Mouse (Mus musculus): ENCODE measurements at regions not wholly inside any gene's neighbourhood (a gene's known extent, or its start where the extent isn't known, plus 50 kb on each side); places are given as distances from the start of the nearest gene placed in this dataset.
"Not testable (repeated sequence)": the region's sequence is repeated elsewhere in the genome, so short reads cannot be mapped to it uniquely, and the experiment has no call there.

GRCm38 (mm10) chr10:91447974-91448703 lies 267.0 kb upstream of the Tmpo start:
- 22% methylated on average over 10 of the region's 10 CpGs for WGBS

GRCm38 (mm10) chr10:91443321-91443720 lies 262.2 kb upstream of the Tmpo start:
- no peak for ATAC-seq (ENCODE audit: insufficient number of reproducible peaks, insufficient read depth, low FRiP score, low TSS enrichment, low read depth)
- H3K9me3 ChIP-seq, result no peaks in the 10 kb centered on the region
- H3K27ac ChIP-seq, result no peak overlapping the region
- WGBS, result 60% methylated on average over 2 of the region's 2 CpGs
- H3K4me3 ChIP-seq (replicated peaks), result no peak overlapping the region
- H3K9ac ChIP-seq (replicated peaks), result no peak overlapping the region
- 0 out of 2 replicates have a peak, but pooled peaks cover 3% of the 10 kb centered on the region for H3K27me3 ChIP-seq
- H3K4me2 ChIP-seq, result no peak overlapping the region
- H3K36me3 ChIP-seq, result no peaks in the 10 kb centered on the region
- 0 out of 2 replicates have a peak, but pooled peaks cover 3% of the 10 kb centered on the region for H3K4me1 ChIP-seq (replicated peaks)

More at GRCm38 (mm10) chr10:91447974-91448703, 267.0 kb upstream of the Tmpo start:
- Histone ChIP-seq H3K9ac (replicated peaks) (no peak overlapping the region), H3K4me2 (no peak overlapping the region), H3K27me3 (no peaks in the 10 kb centered on the region), H3K4me1 (replicated peaks) (0 out of 2 replicates have a peak, but pooled peaks cover 3% of the 10 kb centered on the region), H3K4me3 (replicated peaks) (no peak overlapping the region), H3K36me3 (no peaks in the 10 kb centered on the region), H3K27ac (no peak overlapping the region), H3K9me3 (no peaks in the 10 kb centered on the region)
- no peak for ATAC-seq (ENCODE audit: insufficient number of reproducible peaks, insufficient read depth, low FRiP score, low TSS enrichment, low read depth)

- Histone ChIP-seq H3K27ac (no peak overlapping the region), H3K4me2 (no peak overlapping the region)
Measured at GRCm38 (mm10) chr10:91440051-91440450, 258.9 kb upstream of the Tmpo start.

GRCm38 (mm10) chr10:91437917-91438316 lies 256.8 kb upstream of the Tmpo start:
- WGBS, result 78% methylated on average over 5 of the region's 5 CpGs
- H3K36me3 ChIP-seq, result no peaks in the 10 kb centered on the region

More at GRCm38 (mm10) chr10:91440051-91440450, 258.9 kb upstream of the Tmpo start:
- Histone ChIP-seq H3K4me1 (replicated peaks) (peaks cover 13% of the 10 kb centered on the region), H3K36me3 (no peaks in the 10 kb centered on the region), H3K9me3 (no peaks in the 10 kb centered on the region), H3K27me3 (0 out of 2 replicates have a peak, but pooled peaks cover 3% of the 10 kb centered on the region), H3K9ac (replicated peaks) (no peak overlapping the region), H3K4me3 (replicated peaks) (no peak overlapping the region)
- ATAC-seq (ENCODE audit: insufficient number of reproducible peaks, insufficient read depth, low FRiP score, low TSS enrichment, low read depth), result no peak
- 88% methylated on average over 3 of the region's 3 CpGs for whole genome bisulfite sequencing

GRCm38 (mm10) chr10:91436091-91436569 lies 255.0 kb upstream of the Tmpo start:
- ATAC-seq (ENCODE audit: insufficient number of reproducible peaks, insufficient read depth, low FRiP score, low TSS enrichment, low read depth), result peak; percentile 86
- no peak overlapping the region for H3K9ac ChIP-seq (replicated peaks)
- H3K9me3 ChIP-seq, result no peaks in the 10 kb centered on the region
- H3K4me2 ChIP-seq, result no peak overlapping the region
- H3K27me3 ChIP-seq, result peaks cover 6% of the 10 kb centered on the region; the same call in 1 of the 2 replicates
- no peaks in the 10 kb centered on the region for H3K36me3 ChIP-seq
- H3K4me1 ChIP-seq (replicated peaks), result peaks cover 13% of the 10 kb centered on the region
- H3K4me3 ChIP-seq (replicated peaks), result no peak overlapping the region
- 8% methylated on average over 9 of the region's 9 CpGs for WGBS
- peak overlapping the region; percentile 0; the same call in 1 of the 2 replicates for H3K27ac ChIP-seq

More at GRCm38 (mm10) chr10:91437917-91438316, 256.8 kb upstream of the Tmpo start:
- Histone ChIP-seq H3K9me3 (no peaks in the 10 kb centered on the region), H3K27ac (no peak overlapping the region), H3K4me1 (replicated peaks) (peaks cover 13% of the 10 kb centered on the region), H3K27me3 (0 out of 2 replicates have a peak, but pooled peaks cover 3% of the 10 kb centered on the region), H3K4me3 (replicated peaks) (no peak overlapping the region), H3K9ac (replicated peaks) (no peak overlapping the region), H3K4me2 (no peak overlapping the region)
- no peak for ATAC-seq (ENCODE audit: insufficient number of reproducible peaks, insufficient read depth, low FRiP score, low TSS enrichment, low read depth)

- H3K9ac ChIP-seq (replicated peaks), result no peak overlapping the region
- peaks cover 3% of the 10 kb centered on the region; the same call in 1 of the 2 replicates for H3K27me3 ChIP-seq
- no peaks in the 10 kb centered on the region for H3K36me3 ChIP-seq
- no peak overlapping the region for H3K4me2 ChIP-seq
- no peak for ATAC-seq (ENCODE audit: insufficient number of reproducible peaks, insufficient read depth, low FRiP score, low TSS enrichment, low read depth)
- 0 out of 2 replicates have a peak, but pooled peaks cover 3% of the 10 kb centered on the region for H3K4me1 ChIP-seq (replicated peaks)
- H3K27ac ChIP-seq, result no peak overlapping the region
- no peaks in the 10 kb centered on the region for H3K9me3 ChIP-seq
- 57% methylated on average over 5 of the region's 5 CpGs for WGBS
- H3K4me3 ChIP-seq (replicated peaks), result no peak overlapping the region
Measured at GRCm38 (mm10) chr10:91430281-91430680, 249.2 kb upstream of the Tmpo start.

GRCm38 (mm10) chr10:91426584-91426983 lies 245.5 kb upstream of the Tmpo start:
- 0 out of 2 replicates have a peak, but pooled peaks cover 3% of the 10 kb centered on the region for H3K4me1 ChIP-seq (replicated peaks)
- H3K36me3 ChIP-seq, result no peaks in the 10 kb centered on the region
- no peaks in the 10 kb centered on the region for H3K27me3 ChIP-seq
- no peak overlapping the region for H3K9ac ChIP-seq (replicated peaks)
- no peak overlapping the region for H3K4me3 ChIP-seq (replicated peaks)
- no peak for ATAC-seq (ENCODE audit: insufficient number of reproducible peaks, insufficient read depth, low FRiP score, low TSS enrichment, low read depth)
- H3K27ac ChIP-seq, result no peak overlapping the region
- H3K9me3 ChIP-seq, result no peaks in the 10 kb centered on the region
- 81% methylated on average over 3 of the region's 3 CpGs for WGBS
- H3K4me2 ChIP-seq, result no peak overlapping the region

- not testable (repeated sequence) for H3K4me3 ChIP-seq (replicated peaks); H3K9me3 ChIP-seq; H3K27me3 ChIP-seq; H3K36me3 ChIP-seq; H3K9ac ChIP-seq (replicated peaks); ATAC-seq (ENCODE audit: insufficient number of reproducible peaks, insufficient read depth, low FRiP score, low TSS enrichment, low read depth); H3K4me1 ChIP-seq (replicated peaks); H3K27ac ChIP-seq; H3K4me2 ChIP-seq
- 81% methylated on average over 7 of the region's 7 CpGs for WGBS
Measured at GRCm38 (mm10) chr10:91425625-91426385, 244.7 kb upstream of the Tmpo start.

GRCm38 (mm10) chr10:91424786-91425185 lies 243.7 kb upstream of the Tmpo start:
- WGBS, result 63% methylated on average over 5 of the region's 5 CpGs
- no peak overlapping the region for H3K4me2 ChIP-seq
- no peaks in the 10 kb centered on the region for H3K9me3 ChIP-seq
- H3K36me3 ChIP-seq, result no peaks in the 10 kb centered on the region
- H3K27me3 ChIP-seq, result no peaks in the 10 kb centered on the region
- H3K4me1 ChIP-seq (replicated peaks), result 0 out of 2 replicates have a peak, but pooled peaks cover 3% of the 10 kb centered on the region
- H3K4me3 ChIP-seq (replicated peaks), result no peak overlapping the region
- H3K9ac ChIP-seq (replicated peaks), result no peak overlapping the region
- no peak for ATAC-seq (ENCODE audit: insufficient number of reproducible peaks, insufficient read depth, low FRiP score, low TSS enrichment, low read depth)
- no peak overlapping the region for H3K27ac ChIP-seq

GRCm38 (mm10) chr10:91387255-91387654 lies 206.1 kb upstream of the Tmpo start:
- Histone ChIP-seq H3K9ac (replicated peaks) (no peak overlapping the region), H3K27me3 (no peaks in the 10 kb centered on the region), H3K4me3 (replicated peaks) (no peak overlapping the region), H3K9me3 (no peaks in the 10 kb centered on the region), H3K36me3 (no peaks in the 10 kb centered on the region), H3K4me2 (no peak overlapping the region), H3K27ac (no peak overlapping the region), H3K4me1 (replicated peaks) (no peaks in the 10 kb centered on the region)
- ATAC-seq (ENCODE audit: insufficient number of reproducible peaks, insufficient read depth, low FRiP score, low TSS enrichment, low read depth), result no peak
- 83% methylated on average over 3 of the region's 3 CpGs for WGBS

GRCm38 (mm10) chr10:91384372-91384771 lies 203.3 kb upstream of the Tmpo start:
- WGBS, result 66% methylated on average over 2 of the region's 2 CpGs
- Histone ChIP-seq H3K9ac (replicated peaks) (no peak overlapping the region), H3K27ac (no peak overlapping the region), H3K4me1 (replicated peaks) (no peaks in the 10 kb centered on the region), H3K36me3 (no peaks in the 10 kb centered on the region), H3K4me2 (no peak overlapping the region), H3K9me3 (no peaks in the 10 kb centered on the region), H3K27me3 (no peaks in the 10 kb centered on the region), H3K4me3 (replicated peaks) (no peak overlapping the region)
- ATAC-seq (ENCODE audit: insufficient number of reproducible peaks, insufficient read depth, low FRiP score, low TSS enrichment, low read depth), result no peak
